Mouse (Mus musculus) G1E (cell line): Measurements from ENCODE around the gene L1cam.

Source experiments
- CTCF ChIP-seq: IDR thresholded peaks from 2 replicates; pipeline ENCODE4 v1.5.1; 2012; ENCODE audit warnings: low read depth, low read length, inconsistent platforms, mixed read lengths
- TAL1 ChIP-seq: conservative IDR thresholded peaks from 2 replicates; pipeline ENCODE4 v1.6.1; 2012; ENCODE audit warnings: low read depth, low read length, inconsistent platforms, mixed read lengths

DNA sequence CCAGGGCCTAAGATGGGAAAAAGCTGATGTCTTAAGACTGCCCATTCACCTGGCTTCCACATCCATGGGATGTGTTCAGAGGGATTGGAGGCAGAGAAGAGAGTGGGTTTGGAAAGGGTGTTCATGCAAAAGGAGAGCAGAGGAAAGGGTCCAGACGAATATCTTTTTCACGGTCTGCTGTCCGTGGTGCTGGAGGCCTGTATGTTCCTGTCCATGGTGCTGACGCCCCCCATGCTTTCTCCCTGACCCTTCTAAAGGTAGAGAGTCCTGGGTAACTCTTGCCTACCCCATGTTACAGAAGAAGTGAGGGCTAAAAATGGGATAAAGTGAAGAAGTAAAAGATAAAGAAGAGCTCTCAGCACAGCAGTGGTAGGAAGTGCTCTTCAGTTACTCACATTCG lies 26.6 kb downstream of the L1cam start:
- TF ChIP-seq CTCF (no peak), TAL1 (no peak)
